Mouse (Mus musculus): ENCODE measurements at regions not wholly inside any gene's neighbourhood (a gene's known extent, or its start where the extent isn't known, plus 50 kb on each side); places are given as distances from the start of the nearest gene placed in this dataset.

- TF ChIP-seq CTCF (IDR thresholded peaks at IDR 0.05; ENCODE audit: low read depth, low read length) (no peak), POLR2A (IDR thresholded peaks at IDR 0.05; ENCODE audit: borderline replicate concordance, low read depth, low read length) (no peak)
Observed at GRCm38 (mm10) chr11:19204521-19204920, 185.7 kb upstream of the Meis1 start.

Measured in bone marrow macrophage, adult 2 months (primary cell).